Mouse (Mus musculus) G1E-ER4 (cell line): ENCODE results near the gene Ppp2r1b. TPM values are rescaled to one million over a fixed set of nuclear protein-coding genes. Genes with fewer than 3 reads are reported as not detected.

Experiments used
- GATA1 ChIP-seq: IDR thresholded peaks from one replicate; pipeline ENCODE4 v1.8.0; 2012; ENCODE audit warnings: low read length, inconsistent platforms
- polyA plus RNA-seq: library from polyadenylated mRNA; stranded (reverse); fragments of >175 nt; gene quantifications from 2 replicates; pipeline ENCODE4 v1.2.3, GENCODE M21; 2012

Gene Ppp2r1b
- polyA plus RNA-seq, 1 experiment = 23.9 TPM

DNA sequence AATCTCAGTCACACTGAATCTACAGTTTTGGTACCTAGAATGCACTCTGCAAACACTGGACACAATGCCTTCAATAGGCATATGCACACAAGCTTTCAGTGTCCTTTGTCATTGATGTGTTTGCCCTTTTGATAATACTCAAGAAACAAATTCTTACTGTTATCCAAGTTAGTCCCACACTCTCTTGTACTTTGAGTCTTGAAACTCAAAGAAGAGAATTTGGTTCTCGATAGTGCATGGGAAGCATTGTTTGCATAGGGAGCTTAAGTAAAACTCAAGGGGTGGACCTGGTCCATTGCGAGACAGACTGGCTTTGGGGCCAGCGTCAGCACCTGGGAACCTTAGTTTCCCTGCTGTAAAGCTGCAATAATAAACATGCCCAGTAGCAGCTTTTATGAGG is 73.0 kb downstream of the Ppp2r1b start:
- TF ChIP-seq GATA1 = no peak

DNA sequence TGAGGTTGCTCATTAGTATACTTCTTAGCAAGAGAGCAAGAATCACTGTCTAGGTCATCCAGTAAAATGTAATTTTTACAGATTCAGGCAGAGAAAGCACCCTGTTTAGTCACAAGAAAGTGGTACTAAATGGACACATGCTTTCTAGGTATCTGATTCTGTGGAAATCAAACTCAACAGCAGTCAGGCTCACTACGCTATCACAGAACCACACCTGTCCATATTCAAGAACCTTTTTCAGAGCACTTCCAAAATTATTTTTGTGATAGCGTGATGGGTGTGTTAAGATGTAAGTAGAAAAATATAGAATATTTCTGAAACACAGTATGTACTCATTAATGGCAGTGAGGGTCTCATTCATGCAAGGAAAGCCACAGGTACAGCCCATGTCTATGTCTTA is 74.5 kb downstream of the Ppp2r1b start:
- TF ChIP-seq GATA1 = no peak

DNA sequence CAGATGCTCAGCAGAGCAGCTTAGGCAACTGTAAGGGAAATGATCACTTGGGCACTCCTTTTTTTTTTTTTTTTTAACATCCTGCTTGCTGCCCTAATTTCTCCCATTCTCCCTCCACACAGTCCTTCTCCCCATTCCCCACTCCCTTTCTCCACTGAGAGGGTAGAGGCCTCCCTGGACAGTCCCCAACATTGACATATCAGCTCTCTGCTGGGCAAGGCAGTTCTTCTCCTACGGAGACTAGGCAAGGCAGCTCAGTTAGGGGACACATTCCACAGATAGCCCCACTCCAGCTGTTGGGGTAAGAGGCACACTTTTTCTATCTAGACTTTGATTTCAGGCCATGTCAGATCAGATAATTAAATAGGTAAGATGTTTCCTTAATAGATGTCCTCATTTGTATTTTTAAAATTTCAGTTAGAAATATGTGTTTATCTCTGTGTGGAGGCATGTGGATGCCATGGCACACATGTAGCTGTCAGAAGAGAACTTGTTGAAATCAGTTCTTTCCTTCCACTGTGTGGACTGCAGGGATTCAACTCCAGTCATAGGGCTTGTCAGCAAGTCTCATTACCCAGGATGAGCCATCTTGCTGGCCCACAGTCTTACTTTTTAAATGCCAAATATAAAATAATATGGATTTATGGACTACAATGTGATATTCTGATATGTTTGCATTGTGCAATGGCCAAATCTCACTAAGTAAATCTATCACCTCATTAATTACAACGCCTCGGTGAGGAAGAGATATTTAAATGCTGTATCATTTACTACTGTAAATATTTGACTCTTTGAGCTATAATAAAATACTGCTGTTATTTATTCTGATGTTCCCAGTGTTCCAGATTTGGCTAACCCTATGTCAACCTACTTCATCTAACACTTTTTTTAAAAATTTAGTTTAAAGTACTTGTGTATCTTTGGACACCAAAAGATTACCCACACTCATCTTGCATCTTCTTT is 76.1 kb downstream of the Ppp2r1b start:
- no peak for TF ChIP-seq GATA1

- peak; percentile 16 for TF ChIP-seq GATA1
These were observed 77.5 kb downstream of the Ppp2r1b start for GRCm38 (mm10) chr9:50922363-50923153.

- TF ChIP-seq GATA1 = peak; percentile 82
These were observed 79.4 kb downstream of the Ppp2r1b start for GRCm38 (mm10) chr9:50924454-50924853.

DNA sequence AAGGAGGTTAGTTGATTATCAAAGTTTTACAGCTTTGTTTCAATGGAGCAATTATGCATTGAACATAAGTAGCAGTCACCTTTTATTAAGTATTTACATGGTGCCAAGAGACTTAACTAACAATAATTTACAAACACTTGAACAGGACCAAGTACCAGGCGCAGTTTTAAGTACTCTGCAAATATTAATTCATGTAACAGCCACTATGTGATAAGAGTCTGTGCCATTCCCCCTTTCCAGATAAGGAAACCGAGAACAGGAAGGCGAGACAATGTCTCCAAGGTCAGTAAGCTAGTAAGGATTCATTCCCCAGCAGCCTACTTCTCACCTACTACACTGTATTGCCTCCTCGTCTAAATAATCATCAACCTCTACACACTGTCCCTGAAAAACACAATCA is 80.7 kb downstream of the Ppp2r1b start:
- TF ChIP-seq GATA1 = peak; percentile 29

GRCm38 (mm10) chr9:50929986-50930385 is 84.9 kb downstream of the Ppp2r1b start:
- TF ChIP-seq GATA1 = no peak

DNA sequence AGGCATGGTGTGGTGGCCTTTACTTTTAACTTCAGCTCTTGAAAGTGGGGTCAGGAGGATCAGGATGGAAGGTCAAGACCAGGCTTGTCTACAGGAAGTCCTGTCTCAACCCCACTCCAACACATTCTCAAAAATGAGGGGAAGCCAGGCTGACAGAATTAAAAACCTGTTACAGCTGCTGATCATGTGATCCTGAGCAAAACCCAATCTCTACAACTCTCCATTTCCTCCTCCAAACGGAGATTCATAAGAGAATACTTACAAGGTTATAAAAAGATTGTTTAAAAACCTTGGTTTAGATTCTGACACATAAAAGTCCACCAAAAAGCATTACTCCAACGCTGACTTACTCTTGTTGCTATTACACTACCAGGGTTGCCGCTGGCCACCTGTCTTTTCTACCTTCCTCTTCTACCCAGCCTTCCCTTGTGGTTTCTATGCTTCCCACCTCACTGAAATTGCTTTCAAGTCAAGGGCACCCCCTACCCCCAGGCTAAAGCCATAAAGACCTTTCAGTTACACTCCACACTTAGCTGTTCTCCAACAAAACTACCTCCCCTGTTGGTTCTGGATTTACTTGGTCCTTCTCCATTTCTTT is 96.8 kb downstream of the Ppp2r1b start:
- TF ChIP-seq GATA1 = no peak

DNA sequence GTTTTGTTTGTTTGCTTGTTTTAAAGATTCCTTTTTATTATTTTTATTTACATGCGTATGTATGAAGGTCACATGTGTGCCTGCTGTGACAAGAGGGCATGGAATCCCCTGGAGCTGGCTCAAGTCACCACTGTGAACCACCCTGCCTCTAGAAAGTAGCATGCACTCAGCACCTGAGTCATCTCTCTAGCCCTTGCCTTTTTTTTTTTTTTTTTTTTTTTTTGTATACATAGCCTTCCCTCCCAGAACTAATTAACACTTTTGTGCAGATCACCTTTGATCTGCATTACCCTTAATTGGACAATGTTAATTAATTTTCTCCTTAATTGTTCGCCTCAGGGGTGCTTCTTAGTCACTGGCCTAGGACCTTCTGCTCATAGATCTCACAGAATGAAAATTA is 97.6 kb downstream of the Ppp2r1b start:
- TF ChIP-seq GATA1 = no peak

Other genes starting within 250 kb of the Ppp2r1b start
- gene Sdhd, start 241.5 kb upstream of the Ppp2r1b start, polyA plus RNA-seq = 15.5 and 45.5 TPM in 2 replicates
- gene Timm8b, start 241.4 kb upstream of the Ppp2r1b start, polyA plus RNA-seq = 13.3 and 21.0 TPM in 2 replicates
- 0.29 and 0.44 TPM in 2 replicates for gene Pih1d2, start 228.0 kb upstream of the Ppp2r1b start, polyA plus RNA-seq
- 9.5 and 11.1 TPM in 2 replicates for gene Nkapd1, start 227.8 kb upstream of the Ppp2r1b start, polyA plus RNA-seq
- 48.6 and 57.7 TPM in 2 replicates for gene Dlat, start 185.5 kb upstream of the Ppp2r1b start, polyA plus RNA-seq
- gene Dixdc1, start 105.8 kb upstream of the Ppp2r1b start, polyA plus RNA-seq = not detected in 2 replicates
- gene 2310030G06Rik, start 98.8 kb upstream of the Ppp2r1b start, polyA plus RNA-seq = not detected in 2 replicates
- gene Cryab, start 94.0 kb upstream of the Ppp2r1b start, polyA plus RNA-seq = not detected in 2 replicates
- not detected in 2 replicates for gene Hspb2, start 92.9 kb upstream of the Ppp2r1b start, polyA plus RNA-seq
- 1.9 and 2.1 TPM in 2 replicates for gene Fdxacb1, start 77.1 kb upstream of the Ppp2r1b start, polyA plus RNA-seq
- 12.5 and 18.0 TPM in 2 replicates for gene Alg9, start 70.3 kb upstream of the Ppp2r1b start, polyA plus RNA-seq
- 1.2 and 1.4 TPM in 2 replicates for gene 1110032A03Rik, start 69.8 kb upstream of the Ppp2r1b start, polyA plus RNA-seq
- 20.1 and 27.1 TPM in 2 replicates for gene Sik2, start 163.8 kb downstream of the Ppp2r1b start, polyA plus RNA-seq
- not detected in 2 replicates for gene Btg4, start 215.6 kb downstream of the Ppp2r1b start, polyA plus RNA-seq
- 8.1 and 8.2 TPM in 2 replicates for gene Layn, start 231.8 kb downstream of the Ppp2r1b start, polyA plus RNA-seq